Mouse (Mus musculus): ENCODE data around the gene Ski.

GRCm38 (mm10) chr4:155241789-155242188, 19.4 kb upstream of the Ski start:
- TF ChIP-seq CTCF (conservative IDR thresholded peaks at IDR 0.05; ENCODE audit: low read length) (no peak), POU5F1 (IDR thresholded peaks at IDR 0.05; ENCODE audit: borderline replicate concordance, low read length) (no peak), NANOG (IDR thresholded peaks at IDR 0.05; ENCODE audit: borderline replicate concordance, low read length) (no peak)

Measured in E14TG2a.4 (cell line).